Mouse (Mus musculus): Measurements from ENCODE around the gene Ndrg2.
A peak's percentile ranks its signal among the peaks of the same experiment; 100 is the strongest.
"Not testable (repeated sequence)": the region's sequence is repeated elsewhere in the genome, so short reads cannot be mapped to it uniquely, and the experiment has no call there.

Gene Ndrg2

DNA sequence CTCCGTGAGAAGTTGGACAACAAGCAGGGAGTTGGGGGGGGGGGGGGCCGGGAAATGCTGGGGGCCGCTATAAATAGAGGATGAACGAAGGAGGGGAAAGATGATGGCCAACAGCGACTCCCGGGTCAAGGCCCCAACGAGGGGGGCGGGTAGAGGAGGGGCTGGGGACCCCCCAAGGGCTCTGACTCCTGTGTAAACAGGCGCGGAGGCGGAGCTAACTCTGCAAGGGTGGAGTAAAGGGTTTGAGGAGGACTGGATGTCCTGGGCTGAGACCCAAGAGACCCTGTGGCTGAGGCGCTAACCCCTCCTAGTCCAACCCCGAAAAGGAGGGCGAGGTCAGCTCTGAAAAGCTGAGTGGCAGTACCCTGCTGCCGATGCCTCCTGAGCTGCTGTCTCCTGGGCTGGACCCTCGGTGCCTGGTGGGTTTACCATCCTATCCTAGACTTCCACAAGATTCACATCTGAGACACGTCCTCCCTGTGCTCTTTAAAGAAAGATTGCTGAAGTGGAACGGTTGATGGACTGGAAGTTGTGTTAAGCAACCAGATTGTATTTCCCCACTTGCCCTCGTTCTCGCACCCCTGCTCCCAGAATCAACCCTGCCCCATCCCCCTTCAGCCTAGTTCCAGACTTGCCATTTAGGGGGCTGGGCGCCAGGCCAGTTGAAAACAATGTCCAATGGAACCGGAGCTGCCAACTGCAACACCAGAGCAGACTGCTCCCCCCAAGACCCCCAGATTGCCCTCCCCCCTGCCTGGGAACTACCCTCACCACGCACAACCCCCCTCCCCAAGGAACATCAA lies at the start of gene Ndrg2:
Gene Ndrg2 (minus strand): TSS at position 199 of the 803 bp plus-strand sequence.
- peak; percentile 89 for DNase-seq

DNA sequence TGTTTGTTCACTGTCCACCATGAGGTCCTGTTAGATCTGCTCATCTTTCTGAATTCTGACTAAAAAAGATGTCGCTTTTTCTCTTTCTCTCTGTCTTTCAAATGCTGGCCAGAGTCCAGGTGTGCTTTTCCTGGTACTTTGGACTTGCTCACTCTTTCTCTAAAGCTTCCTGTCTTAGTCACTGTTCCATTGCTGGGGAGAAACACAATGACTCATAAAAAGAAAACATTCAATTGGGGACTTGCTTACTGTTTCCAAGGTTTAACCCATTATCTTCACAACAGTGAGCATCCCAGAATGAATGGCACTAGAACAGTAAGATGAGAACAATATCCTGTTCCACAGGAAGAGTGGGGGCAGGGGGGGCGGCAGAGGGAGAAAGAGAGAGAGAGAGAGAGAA lies 46.4 kb upstream of the Ndrg2 start:
- DNase-seq = no peak

DNA sequence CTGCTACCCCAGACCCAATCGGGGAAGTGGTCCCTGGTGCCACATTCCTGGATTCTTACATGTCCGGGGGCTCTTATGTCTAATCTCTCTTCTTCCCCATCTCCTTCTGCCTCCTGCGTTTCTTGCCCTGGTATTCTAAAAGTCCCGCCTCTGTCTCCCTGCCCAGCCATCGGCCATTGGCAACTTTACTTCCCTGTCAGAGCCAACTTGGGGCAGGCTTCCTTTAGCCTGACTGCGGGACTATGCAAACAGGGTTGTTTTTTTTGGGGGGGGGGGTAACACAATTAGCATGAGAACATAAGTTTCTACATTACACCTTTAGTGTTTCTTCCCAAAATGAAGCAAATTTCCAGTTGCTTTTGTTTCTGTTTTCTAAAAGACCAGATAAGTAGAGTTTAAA lies 29.4 kb upstream of the Ndrg2 start:
- DNase-seq = no peak

DNA sequence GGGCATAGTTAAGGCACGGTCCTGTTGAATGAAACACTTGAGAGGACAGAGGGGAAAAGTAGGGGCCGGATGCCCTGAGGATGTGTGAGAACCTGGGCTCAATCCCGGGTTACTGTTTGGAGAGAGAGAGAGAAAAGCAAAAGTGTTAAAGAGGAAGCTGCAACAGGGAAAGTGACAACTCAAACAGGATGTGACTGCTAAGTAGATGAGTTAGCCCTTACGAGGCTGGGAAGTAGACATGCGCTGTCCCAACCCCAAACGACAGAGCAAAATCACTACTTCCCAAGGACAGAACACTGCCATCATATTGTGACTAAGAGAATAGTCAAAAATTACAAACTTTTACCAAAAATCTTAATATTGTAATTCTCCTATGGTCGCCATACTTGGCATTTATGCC lies 28.3 kb upstream of the Ndrg2 start:
- no peak for DNase-seq

DNA sequence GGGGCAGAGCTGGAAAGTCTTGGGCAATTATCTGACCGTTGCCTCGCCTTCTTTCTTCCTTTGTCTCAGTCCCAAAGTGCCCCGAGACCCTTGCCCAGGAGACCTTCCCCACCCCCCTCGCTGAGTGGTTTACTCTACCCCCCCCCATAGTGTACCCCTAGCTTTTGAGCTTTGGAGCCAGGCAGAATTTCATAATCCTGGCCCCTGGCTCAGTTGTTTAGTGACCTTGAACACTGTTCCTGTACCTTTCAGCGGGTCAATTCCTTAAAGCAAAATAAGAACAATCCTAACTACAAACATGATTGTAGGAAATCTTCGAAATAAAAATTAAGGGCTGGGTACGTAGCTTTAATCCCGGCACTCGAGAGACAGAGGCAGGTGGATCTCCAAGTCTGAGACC lies 27.6 kb upstream of the Ndrg2 start:
- no peak for DNase-seq

DNA sequence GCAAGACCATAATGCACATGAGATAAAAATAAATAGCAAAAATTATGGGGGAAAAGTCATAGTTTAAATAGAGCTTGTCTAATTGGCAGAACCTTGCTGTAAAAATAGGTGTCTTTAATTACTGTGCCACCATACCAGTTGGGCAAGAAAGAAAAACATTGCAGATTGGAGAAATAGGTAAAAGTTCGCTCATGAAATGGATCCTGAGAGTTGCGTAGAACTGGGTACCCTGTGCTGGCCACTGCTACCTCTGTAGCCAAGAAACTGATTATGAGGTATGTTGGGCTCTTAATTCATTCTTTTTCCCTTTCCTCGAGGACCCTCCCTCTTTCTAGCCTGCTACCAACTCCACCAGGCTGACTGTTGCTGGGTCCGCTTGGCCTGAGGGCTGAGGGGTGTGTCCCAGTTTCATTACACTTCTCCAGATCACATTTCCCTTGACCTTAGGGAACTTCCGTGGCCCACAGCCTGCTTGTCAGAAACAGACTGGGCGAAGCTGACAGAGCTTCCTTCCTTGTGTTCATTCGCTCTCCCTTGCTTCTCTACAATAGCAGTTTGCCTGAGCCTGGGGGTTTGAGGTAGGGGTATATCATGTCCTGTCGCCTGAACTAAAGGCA lies 27.1 kb upstream of the Ndrg2 start:
- peak; percentile 71 for DNase-seq

DNA sequence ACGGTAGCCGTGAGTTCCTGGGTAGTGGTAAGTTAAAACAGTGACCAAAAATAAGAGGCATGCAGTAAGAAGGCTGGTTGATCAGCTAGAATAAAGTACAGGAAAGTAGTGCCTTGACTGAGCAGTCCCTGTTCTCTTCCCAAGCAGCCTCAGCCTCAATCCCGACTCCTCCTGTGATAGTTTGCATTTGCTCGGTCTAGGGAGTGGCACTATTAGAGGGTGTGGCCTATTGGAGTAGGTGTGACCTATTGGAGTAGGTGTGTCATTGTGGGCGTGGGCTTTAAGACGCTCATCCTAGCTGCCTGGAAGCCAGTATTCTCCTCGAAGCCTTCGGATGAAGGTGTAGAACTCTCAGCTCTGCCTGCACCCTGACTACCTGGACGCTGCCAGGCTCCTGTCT lies 25.0 kb upstream of the Ndrg2 start:
- no peak for DNase-seq

DNA sequence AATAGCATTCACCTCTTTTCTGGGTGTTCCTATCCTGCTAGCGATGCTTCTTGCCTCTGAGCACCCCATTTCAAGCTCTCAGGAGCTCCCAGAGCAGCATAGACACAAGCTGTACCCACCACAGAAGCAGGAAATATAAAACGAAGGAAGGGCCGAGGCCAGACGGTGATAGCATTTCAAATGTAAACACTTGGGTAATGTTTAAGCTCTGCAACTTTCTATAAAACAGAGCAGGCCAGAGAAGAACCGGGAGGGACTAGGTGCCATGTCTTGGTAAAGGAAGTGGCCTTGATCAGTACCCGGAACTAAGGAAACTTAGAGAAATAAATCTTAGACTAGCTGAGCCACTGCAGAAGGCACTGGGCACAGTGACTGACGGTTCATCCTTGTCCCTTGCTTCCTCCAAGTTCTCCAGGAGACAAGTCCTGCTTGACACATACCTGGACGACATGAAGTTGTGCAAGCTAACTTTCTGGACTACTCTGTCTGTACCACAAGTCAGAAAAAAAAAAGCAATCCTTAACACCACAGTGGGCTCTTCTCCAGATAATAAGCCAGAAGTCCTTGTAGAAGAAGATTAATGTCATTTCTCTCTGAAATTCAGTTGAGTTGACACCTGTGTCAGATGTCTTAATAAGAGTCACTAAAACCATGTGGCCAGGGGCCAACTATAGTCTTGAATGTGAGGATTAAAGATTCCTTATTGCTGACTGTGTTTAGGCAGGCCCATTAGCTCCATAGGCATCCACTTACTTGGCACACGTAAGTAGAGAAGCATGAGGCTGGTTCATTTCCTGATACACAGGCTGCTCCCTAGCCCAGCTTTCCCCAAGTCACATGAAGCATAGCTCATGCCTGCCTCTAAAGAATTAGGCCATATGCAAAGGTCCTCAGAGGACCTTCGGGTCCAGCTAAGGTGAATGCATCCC lies 18.4 kb upstream of the Ndrg2 start:
- DNase-seq = no peak

DNA sequence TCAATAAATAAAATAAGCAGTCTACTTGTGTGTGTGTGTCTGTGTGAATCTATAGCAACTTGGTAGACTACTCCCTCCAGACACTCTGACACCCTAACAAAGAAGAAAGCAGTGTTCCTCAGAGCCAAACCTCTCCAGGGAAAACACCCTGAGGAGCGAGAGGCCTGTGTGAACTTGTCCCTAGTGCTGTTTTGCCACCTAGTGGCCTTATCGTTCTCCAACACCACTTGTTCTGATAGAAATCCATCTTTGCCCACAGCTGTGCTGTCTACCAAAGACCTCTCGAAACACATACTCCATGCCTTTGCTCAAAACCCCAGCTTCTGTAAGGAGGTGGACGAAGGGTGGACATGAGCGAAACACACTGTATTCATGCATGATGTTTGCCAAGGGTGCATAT lies 16.9 kb upstream of the Ndrg2 start:
- peak; percentile 89 for DNase-seq

DNA sequence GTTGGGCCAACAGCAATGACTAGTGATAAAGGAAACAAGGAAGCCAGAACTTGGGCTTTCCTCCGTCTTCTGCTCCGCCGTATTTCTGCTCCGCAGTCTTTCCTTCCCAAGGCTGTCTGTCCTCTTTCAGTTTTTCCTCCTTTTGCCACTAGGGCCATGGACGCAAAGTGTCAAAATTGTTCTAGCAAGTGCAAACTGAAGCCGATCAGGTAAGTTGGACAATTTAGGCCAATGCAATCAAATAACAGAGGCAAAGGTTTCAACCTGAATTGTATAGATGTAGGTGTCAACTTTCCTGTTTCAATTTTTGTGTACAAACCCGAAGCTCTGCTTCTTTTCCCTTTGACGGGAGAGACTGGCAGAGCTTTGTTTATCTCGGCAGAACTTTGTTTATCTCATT lies 16.0 kb upstream of the Ndrg2 start:
- no peak for DNase-seq

DNA sequence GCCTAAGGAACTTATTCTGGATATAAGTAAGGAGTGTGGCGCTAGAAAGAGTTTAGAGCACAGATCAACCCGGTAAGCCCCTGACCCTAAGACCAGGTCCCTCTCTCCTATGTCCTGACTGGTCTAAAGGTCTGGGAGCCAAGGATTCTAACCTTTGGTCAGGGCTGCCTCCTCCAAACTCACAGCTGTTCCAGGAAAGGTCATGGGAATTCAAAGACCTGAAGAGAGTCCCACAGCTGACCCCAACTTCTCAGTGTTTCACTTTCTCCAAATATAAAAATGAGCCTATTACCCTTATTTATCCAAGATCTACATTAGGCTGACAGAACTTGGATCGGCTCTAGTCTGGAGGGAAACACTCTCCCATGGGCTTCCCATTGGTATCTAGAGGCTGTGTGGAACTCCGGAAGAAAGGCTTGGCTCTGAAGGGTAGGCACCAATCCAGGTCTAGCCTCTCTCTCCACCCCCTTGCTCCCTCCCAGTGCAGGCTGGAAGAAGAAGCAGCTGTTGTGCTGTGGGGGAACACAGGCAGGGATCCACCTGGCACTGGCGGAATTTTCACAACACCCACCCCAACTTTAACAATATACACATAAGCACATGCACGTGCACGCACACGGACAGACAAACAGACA lies 15.5 kb upstream of the Ndrg2 start:
- peak; percentile 79 for DNase-seq

DNA sequence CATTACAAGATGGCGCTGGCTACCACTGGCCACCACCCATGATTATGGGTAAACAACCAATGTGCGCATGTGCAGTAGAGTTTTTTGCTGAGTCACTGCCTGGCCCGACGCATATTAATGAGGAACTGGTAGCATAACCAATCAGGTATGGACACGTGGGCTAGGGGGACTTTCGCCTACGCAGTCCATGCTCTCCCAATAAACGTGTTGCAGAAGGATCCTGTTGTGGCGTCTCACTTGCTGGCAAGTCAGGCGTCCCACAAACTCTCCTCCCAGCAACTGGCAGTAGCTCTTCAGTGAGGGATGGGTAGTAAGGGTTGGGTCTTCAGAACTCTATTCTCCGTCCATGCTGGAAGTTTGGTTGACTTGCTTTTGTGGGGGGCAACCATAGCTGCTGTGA lies 13.0 kb upstream of the Ndrg2 start:
- DNase-seq = not testable (repeated sequence)

DNA sequence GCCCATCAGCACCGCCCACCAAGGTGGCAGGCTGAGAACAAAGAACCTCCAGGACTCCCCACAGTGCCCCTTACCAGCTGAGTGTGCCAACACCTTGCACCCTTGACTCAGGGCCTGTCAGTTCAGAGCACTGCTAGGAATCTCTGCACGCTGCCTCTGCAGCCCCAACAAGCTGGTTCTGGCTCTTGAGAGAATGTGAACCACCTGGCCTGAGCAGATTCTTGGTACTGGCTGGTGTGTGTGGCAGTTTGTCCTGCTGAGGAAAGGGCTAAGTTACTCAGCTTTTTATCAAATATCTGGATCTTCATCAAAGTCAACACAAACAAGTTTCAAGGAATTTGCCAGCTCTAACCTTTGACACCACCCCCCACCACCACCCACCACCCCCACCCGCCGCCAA lies 9.5 kb upstream of the Ndrg2 start:
- DNase-seq = no peak

DNA sequence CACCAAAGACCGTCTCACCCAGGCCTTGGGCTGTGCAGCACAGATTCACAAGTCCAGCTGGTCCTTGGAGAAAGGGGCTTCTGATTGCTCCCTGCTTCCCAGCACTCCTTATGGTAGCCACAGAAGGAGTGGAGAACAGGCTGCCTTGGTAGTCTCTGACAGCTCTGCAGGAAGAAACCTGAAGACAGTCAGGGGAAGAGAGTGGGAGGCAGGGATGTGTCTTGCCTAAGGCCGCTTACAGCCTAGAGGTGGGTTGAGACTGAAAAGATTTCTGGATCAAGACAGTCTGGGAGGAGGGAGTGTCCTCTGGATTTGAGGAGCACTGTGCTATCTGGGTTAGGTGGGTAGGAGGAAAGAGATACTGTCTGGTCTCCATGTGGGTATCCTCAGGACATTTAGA lies 9.0 kb upstream of the Ndrg2 start:
- DNase-seq = no peak

DNA sequence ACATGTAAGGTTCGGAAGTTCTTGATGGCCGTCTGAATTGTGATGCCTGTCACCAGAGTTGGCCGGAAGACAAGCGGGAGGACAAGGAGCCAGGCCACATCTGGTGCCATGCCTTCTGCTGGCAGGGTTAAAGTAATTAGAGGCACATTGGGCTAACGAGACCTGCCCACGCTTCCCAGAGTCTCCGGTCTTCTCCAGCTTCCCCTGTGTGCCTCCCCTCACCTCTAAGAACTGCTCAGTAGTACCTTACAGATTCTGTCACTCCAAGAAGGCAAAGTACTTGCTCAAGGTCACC lies 8.6 kb upstream of the Ndrg2 start, which contains the start of gene Rnase13:
Gene Rnase13 (minus strand): TSS at position 203 of the 295 bp plus-strand sequence.
- no peak for DNase-seq

DNA sequence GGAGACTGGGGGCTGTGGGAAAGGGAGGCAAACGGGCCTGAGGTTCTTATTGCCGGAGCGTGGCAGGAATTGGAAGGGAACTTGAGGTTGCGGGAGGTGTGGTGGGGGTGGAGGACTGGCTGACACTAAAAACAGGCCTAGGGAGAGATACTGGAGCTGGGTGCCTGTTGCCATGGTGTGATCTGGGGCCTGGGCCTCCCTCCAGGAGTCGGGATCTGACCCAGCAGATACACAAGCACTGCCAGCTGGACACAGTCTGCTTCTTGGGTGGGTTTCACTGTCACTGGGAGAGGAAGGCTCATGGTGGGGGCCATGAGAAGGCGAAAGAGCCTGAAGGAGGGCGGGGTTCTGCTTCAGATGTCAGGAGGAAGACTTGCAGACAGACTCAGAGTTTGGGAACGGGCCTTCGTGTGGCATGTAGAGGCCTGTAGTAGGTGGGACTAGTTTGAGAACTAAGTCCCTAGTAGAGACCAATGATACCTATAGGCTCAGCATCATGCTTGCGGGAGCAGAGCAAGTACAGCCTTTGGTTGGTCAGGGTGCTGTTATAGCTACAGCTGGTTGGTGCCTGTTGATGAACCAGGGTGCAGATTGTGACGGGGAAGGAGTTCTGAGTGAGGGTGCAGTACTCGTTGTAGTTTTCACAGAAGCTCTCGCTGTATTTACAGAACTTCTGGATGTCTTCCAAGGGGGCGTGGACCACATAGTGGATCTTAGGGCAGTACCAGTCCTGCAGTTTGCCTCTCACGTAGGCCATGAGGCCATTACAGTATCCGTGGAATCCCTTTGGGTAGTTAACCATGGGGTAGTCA lies 8.0 kb upstream of the Ndrg2 start:
- DNase-seq = peak; percentile 59

DNA sequence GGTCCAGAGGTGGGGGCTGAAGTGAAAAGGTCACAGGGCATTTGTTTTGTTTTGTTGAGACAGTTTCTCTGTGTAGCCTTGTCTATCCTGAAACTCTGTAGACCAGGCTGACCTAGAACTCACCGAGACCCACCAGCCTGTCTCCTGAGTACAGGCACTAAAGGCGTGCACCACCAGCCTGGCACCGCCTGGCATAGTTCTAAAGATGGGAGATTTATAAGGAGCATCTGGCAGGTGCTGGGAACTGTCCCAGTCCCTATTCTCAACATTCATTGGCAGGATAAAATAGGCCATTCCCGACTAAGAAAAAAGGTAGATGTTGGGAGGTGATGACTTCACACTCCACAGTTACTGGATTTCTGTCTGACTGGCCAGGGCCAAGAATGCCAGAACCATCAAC lies 5.0 kb upstream of the Ndrg2 start:
- DNase-seq = no peak

DNA sequence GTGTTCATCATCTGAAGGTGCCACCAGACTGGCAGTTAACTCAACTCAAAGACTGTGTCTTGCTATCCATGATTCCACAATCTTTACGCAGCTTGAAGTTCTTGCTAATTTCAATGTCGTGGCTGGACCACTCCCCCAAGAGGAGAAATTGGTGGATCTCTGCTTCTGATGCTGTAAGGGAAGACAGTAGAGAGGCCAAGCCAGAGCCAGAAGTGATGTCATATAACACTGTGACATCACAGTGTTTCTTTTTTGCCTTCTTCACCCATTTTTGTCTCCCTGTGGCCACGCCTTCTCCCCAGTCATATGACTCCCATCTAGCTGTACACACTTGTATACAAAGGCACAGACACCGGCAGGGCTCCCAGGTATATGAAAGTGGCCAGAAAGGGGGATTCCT lies 4.2 kb upstream of the Ndrg2 start, which contains the start of gene Tppp2:
Gene Tppp2 (plus strand): TSS at position 301 of the 400 bp plus-strand sequence.
- no peak for DNase-seq

DNA sequence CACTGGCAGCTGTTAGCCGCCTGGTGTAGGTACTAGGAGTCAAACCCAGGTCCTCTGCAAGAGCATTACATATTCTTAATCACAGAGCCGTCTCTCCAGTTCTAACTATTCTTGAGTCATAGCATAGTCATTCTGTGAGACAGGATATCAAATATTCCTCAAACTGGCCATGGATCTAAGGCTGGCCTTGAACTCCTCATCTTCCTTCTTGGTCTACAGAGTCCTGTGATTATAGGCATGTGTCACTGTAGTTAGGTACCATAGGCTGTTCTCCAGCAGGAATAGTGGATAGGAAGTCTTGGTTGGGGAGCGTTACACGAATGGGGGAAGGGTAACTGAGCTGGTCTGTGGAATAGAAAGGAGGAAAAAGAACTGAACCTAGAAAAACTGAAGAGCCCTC lies 2.6 kb upstream of the Ndrg2 start:
- no peak for DNase-seq

DNA sequence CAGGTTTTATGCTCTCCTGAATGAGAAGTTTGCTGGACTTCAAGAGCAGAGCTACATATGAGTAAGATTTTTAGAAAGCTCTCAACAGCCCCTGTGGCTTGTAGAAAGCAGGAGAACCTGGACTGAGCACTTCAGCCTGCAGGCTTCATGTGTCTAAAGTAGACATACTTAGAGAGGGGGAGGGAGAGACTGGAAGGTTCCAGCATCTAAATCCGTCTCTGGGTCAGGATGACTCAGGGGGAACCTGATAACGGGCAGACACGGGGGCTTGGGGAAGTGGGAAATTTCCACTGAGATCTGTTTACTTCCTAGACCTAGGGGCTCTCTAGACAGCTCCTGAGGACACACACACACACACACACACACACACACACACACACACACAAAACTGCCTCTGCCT lies 1.1 kb upstream of the Ndrg2 start:
- DNase-seq = no peak

DNA sequence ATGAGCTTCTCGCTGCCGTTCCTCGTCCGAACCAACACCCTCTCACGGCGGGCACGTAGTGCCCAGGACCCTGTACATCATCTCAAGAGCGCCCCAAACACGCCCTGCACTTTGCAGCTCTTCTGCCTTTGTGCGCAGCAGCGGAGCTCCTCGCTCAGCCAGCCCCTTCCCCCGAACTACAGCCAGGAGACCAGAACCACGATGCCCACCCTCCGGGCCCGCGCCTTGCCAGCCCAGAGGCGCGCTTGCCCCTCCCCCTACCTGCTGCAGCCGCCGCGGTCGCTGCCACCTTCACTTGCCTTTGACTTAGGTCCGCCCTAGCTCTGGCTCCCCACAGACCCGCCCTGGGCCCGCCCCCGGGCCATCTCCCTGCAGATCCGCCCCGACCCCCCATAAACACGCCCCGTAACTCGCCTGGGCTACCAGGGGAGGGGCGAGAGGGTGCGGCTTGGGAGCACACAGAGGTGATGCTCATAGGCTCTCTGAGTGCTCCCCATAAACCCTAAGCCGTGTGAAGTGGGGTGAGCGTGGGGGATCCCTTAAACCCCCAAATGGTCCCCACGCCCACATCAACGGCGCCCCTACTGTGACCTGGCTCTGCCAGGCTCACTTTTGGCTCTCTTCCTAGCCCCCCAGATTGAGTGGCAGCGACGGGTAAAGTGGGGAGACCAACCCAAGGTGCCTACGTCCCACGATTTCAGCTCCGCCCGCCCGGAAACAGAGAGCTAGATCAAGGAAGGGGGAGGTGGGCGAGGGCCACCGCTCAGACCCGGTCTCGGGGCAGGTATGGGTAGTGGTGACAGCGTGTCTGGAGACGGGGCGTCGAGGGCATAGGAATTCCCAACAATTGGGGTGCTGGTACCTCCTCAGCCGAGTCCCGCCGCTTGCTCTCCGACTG lies 647 bp downstream of the Ndrg2 start:
- peak; percentile 86 for DNase-seq

Data from lung, postnatal 36 days (tissue).